Mouse (Mus musculus) liver, embryonic 12.5 days (tissue): ENCODE data around the gene Mug1. TPM values are rescaled to one million over a fixed set of nuclear protein-coding genes. Genes with fewer than 3 reads are reported as not detected.
"Not testable (repeated sequence)": the region's sequence is repeated elsewhere in the genome, so short reads cannot be mapped to it uniquely, and the experiment has no call there.

ENCODE experiments used
- ATAC-seq: fragments of 200-750 bp; cut with Nextera tagmentation; 2 replicates; pipeline ENCODE4 v1.8.0; 2017; ENCODE audit warnings: moderate number of reproducible peaks, mild to moderate bottlenecking, moderate library complexity
- H3K27ac ChIP-seq: fragments of 300-500 bp; sonication (generic); 2 replicates; pipeline ENCODE4 v1.5.1; 2016; ENCODE audit warnings: mild to moderate bottlenecking
- H3K27me3 ChIP-seq: fragments of 300-500 bp; sonication (generic); replicated peaks from 2 replicates; pipeline ENCODE4 v1.6.1; 2016; ENCODE audit warnings: mild to moderate bottlenecking, moderate library complexity
- H3K36me3 ChIP-seq: fragments of 300-500 bp; sonication (generic); 2 replicates; pipeline ENCODE4 v1.6.1; 2016; ENCODE audit warnings: mild to moderate bottlenecking, moderate library complexity
- H3K4me1 ChIP-seq: fragments of 300-500 bp; sonication (generic); 2 replicates; pipeline ENCODE4 v1.6.1; 2016
- H3K4me2 ChIP-seq: fragments of 300-500 bp; sonication (generic); 2 replicates; pipeline ENCODE4 v1.6.1; 2016; ENCODE audit warnings: mild to moderate bottlenecking, moderate library complexity
- H3K4me3 ChIP-seq: fragments of 300-500 bp; sonication (generic); 2 replicates; pipeline ENCODE4 v1.5.1; 2016; ENCODE audit warnings: mild to moderate bottlenecking, moderate library complexity
- H3K9ac ChIP-seq: fragments of 300-500 bp; sonication (generic); 2 replicates; pipeline ENCODE4 v1.6.1; 2016; ENCODE audit warnings: mild to moderate bottlenecking, moderate library complexity
- H3K9me3 ChIP-seq: fragments of 300-500 bp; sonication (generic); replicated peaks from 2 replicates; pipeline ENCODE4 v1.6.1; 2016; ENCODE audit warnings: mild to moderate bottlenecking, moderate library complexity
- WGBS: fragments of 180-500 bp; shearing (Covaris S2); methylation state at CpG from one replicate; pipeline ENCODE4 v1.1.7; 2016; ENCODE audit not compliant: insufficient replicate concordance; 5-methylcytosine and 5-hydroxymethylcytosine counted together
- polyA plus RNA-seq: library from polyadenylated mRNA; unstranded; fragments of >200 nt; fragmentation: Nextera tagmentation; extraction: Ambion mirVana; gene quantifications from 2 replicates; pipeline ENCODE4 v1.2.1, GENCODE M21; 2016

Gene Mug1
- polyA plus RNA-seq = 0.05 TPM in 1 of 2 replicates, not detected in the other

DNA sequence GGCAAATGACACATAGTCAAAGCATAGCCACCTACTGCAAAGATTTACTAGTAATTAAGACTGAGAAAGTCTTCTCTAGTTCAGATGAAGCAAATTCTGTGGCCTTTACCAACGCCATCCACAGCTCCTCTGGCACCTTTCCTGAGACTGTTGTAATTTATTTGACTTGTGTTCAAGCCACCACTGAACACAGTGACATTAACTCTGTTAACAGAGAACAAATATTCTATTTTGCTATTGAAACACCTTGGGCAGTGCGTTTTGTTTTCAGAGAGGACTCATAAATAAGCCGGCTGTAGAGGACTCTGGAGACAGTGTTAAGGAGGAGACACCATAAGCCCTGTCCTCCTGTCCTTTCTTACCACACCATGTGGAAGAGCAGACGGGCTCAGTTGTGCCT lies at the start of gene Mug1:
Mug1 (plus strand) TSS at position 271 of the 400 bp plus-strand sequence.
- 63% methylated on average over 4 of the region's 4 CpGs for WGBS
- not testable (repeated sequence) for ATAC-seq, H3K36me3 ChIP-seq

DNA sequence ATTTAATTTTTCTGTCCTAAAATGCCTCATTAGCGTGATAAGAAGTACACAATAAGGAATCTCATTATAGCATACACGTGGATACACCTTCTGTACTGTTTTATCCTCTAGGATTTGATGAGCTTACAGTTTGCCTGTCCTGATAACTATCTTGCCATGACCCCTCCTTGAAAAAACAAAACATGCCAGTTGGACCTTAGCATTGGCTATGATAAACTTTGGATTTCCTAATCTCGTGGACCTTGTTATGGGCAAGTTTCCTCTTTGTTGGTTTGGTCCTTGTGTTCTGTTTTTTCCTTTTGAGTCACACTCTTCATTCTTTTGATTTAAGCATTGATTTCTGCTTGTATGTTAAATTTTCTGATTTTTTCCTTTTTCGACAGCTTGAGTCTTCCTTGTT lies 10.3 kb upstream of the Mug1 start:
- 50% methylated on average over 4 of the region's 4 CpGs for WGBS
- H3K9me3 ChIP-seq = peaks cover 4% of the 10 kb centered on the region; the same call in 1 of the 2 replicates
- H3K4me1 ChIP-seq = no peaks in the 10 kb centered on the region
- no peaks in the 10 kb centered on the region for H3K27me3 ChIP-seq
- no peak overlapping the region for H3K4me2 ChIP-seq
- H3K4me3 ChIP-seq = no peak overlapping the region
- no peak overlapping the region for H3K9ac ChIP-seq
- H3K36me3 ChIP-seq = no peaks in the 10 kb centered on the region
- ATAC-seq = no peak
- H3K27ac ChIP-seq = no peak overlapping the region

More for the DNA sequence above, at the start of gene Mug1:
- not testable (repeated sequence) for H3K27ac ChIP-seq, H3K9me3 ChIP-seq, H3K9ac ChIP-seq, H3K4me1 ChIP-seq, H3K4me2 ChIP-seq, H3K4me3 ChIP-seq, H3K27me3 ChIP-seq

- Histone ChIP-seq H3K27me3 (no peaks in the 10 kb centered on the region), H3K9ac (no peak overlapping the region), H3K9me3 (0 out of 2 replicates have a peak, but pooled peaks cover 3% of the 10 kb centered on the region), H3K4me2 (no peak overlapping the region), H3K36me3 (no peaks in the 10 kb centered on the region), H3K27ac (no peak overlapping the region), H3K4me1 (no peaks in the 10 kb centered on the region), H3K4me3 (no peak overlapping the region)
- WGBS = 69% methylated on average over 1 of the region's 1 CpGs
- ATAC-seq = no peak
These were observed 2.0 kb upstream of the Mug1 start for GRCm38 (mm10) chr6:121836361-121836760.

- no peak overlapping the region for H3K4me3 ChIP-seq
- no peaks in the 10 kb centered on the region for H3K9me3 ChIP-seq
- 18% methylated on average over 1 of the region's 1 CpGs for WGBS
- no peaks in the 10 kb centered on the region for H3K4me1 ChIP-seq
- no peak overlapping the region for H3K27ac ChIP-seq
- no peak overlapping the region for H3K4me2 ChIP-seq
- ATAC-seq = no peak
- no peak overlapping the region for H3K9ac ChIP-seq
- H3K27me3 ChIP-seq = no peaks in the 10 kb centered on the region
- H3K36me3 ChIP-seq = no peaks in the 10 kb centered on the region
These were observed 10.0 kb downstream of the Mug1 start for GRCm38 (mm10) chr6:121848378-121848777.

Other genes with a start within 250 kb of the Mug1 start
- gene A2m, start 203.2 kb upstream of the Mug1 start, polyA plus RNA-seq = 7.5 and 7.9 TPM in 2 replicates
- not detected in 2 replicates for gene Gm7298, start 105.6 kb upstream of the Mug1 start, polyA plus RNA-seq
- not detected in 2 replicates for gene Mug2, start 168.2 kb downstream of the Mug1 start, polyA plus RNA-seq